Mouse (Mus musculus) lung, adult 2 months (tissue): ENCODE results near the gene Ctnnb1.

Experiments
- CTCF ChIP-seq: fragments of 200-500 bp; IDR thresholded peaks from 2 replicates; pipeline ENCODE4 v1.5.1; 2011; ENCODE audit warnings: mild to moderate bottlenecking, low read length, control low read depth; ENCODE audit not compliant: insufficient read depth
- POLR2A ChIP-seq: fragments of 200-500 bp; IDR thresholded peaks from 2 replicates; pipeline ENCODE4 v1.6.1; 2011; ENCODE audit warnings: low read depth, mild to moderate bottlenecking, control low read depth, low read length, borderline replicate concordance; ENCODE audit errors: extremely low read depth

DNA sequence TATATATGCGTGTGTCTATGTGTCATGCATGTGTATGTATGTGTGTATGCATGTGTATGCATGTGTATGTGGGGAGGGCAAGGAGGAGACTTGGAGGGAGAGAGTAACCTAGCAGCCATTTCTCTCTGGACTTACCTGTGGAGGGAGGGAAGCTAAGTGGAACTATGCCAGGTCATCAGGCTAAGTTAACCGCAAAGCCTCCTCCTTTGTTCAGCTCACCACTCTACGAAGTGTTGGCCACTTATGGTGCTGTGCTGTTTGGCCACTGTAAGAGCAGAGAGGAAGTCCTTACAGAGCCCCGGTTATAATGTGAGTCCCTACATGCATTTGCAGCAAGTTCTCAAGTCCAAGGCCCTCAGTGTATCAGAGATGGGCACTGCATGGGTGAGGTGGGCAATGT lies 47.8 kb downstream of the Ctnnb1 start:
- TF ChIP-seq POLR2A (no peak), CTCF (no peak)
